Mouse (Mus musculus): ENCODE data around the gene Smg1.

- TF ChIP-seq CTCF (IDR thresholded peaks at IDR 0.05; ENCODE audit: insufficient read depth, low read length) (no peak), POLR2A (IDR thresholded peaks at IDR 0.05; ENCODE audit: borderline replicate concordance, extremely low read depth, low read depth, low read length) (no peak)
These were observed 3.5 kb downstream of the Smg1 start for GRCm38 (mm10) chr7:118239996-118240395.
